Mouse (Mus musculus) embryonic fibroblast, embryonic 13.5 days (primary cell): ENCODE results near the gene Usf1.

Source experiments
- CTCF ChIP-seq: IDR thresholded peaks from 2 replicates; pipeline ENCODE4 v1.5.1; 2011; ENCODE audit warnings: mild to moderate bottlenecking, control low read depth, low read length, moderate library complexity, borderline replicate concordance; ENCODE audit not compliant: insufficient read depth
- POLR2A ChIP-seq: IDR thresholded peaks from 2 replicates; pipeline ENCODE4 v1.6.1; 2011; ENCODE audit warnings: low read depth, mild to moderate bottlenecking, control low read depth, low read length, moderate library complexity

- TF ChIP-seq CTCF (no peak), POLR2A (0 out of 2 replicates have a peak, but pooled peaks have one; percentile 25)
These were observed 908 bp downstream of the Usf1 start for GRCm38 (mm10) chr1:171412001-171412441.
